Mouse (Mus musculus): ENCODE data around the gene Gm3099.
"Not testable (repeated sequence)": the region's sequence is repeated elsewhere in the genome, so short reads cannot be mapped to it uniquely, and the experiment has no call there.

Gene Gm3099

DNA sequence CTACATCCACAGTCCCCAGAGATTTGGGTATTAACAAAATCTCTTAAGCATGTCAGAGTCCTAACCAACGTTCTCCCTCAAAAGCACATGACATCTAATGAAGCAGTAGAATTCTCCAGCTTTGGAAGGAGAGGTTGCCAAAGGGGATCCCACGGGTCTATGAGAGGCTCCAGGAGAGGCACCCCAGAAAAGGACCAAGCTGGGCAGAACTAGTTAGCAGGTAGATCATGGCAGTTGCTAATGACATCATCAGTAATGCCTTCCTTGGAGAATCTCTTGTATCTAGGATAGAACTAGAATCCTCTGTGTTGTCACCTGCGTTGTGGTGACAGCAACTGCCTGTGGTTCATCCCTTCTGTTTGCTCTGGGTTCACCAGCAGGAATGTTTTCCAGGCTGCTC is at the start of gene Gm3099:
TSS of gene Gm3099 (plus strand) at position 301 of the 400 bp plus-strand sequence.
- not testable (repeated sequence) for DNase-seq (ENCODE audit: extremely low spot score)

DNA sequence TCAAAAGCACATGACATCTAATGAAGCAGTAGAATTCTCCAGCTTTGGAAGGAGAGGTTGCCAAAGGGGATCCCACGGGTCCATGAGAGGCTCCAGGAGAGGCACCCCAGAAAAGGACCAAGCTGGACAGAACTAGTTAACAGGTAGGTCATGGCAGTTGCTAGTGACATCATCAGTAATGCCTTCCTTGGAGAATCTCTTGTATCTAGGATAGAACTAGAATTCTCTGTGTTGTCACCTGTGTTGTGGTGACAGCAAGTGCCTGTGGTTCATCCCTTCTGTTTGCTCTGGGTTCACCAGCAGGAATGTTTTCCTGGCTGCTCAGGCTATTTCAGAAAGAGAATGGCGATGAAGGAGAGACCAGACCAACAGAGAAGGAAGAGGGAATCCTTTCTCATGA is 34.9 kb upstream of the Gm3099 start, which contains the start of gene Gm3095:
TSS of gene Gm3095 (plus strand) at position 301 of the 400 bp plus-strand sequence.
- DNase-seq (ENCODE audit: extremely low spot score), result not testable (repeated sequence)

DNA sequence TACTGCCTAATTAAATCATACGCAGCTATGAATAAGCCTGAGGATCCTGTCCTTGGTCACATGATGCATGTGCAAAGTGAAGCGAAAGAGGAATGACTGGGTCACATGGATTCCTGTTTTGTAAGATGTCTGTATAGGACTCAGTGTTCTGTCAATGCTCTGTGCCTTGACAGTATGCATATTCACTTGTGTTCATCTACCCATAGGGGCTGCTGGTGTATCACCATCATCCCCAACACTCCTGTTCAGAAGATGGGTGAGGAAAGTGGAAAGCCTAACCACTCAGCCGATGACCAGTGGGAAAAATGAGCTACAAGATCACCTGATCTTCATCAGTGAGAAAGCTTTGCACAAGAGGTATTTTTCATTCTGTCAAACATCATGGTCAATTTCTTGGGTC is 25.4 kb downstream of the Gm3099 start, which contains the start of gene Gm5796:
TSS of gene Gm5796 (plus strand) at position 301 of the 400 bp plus-strand sequence.
- DNase-seq (ENCODE audit: extremely low spot score), result not testable (repeated sequence)
